Mouse (Mus musculus) liver, embryonic 11.5 days (tissue): ENCODE measurements around the gene Rnf2. TPM values are rescaled to one million over a fixed set of nuclear protein-coding genes. Genes with fewer than 3 reads are reported as not detected.

Experiments used
- ATAC-seq: fragments of 200-750 bp; cut with Nextera tagmentation; replicated peaks from 2 replicates; pipeline ENCODE4 v1.8.0; 2017; ENCODE audit warnings: moderate number of reproducible peaks, mild to moderate bottlenecking, moderate TSS enrichment, moderate library complexity; ENCODE audit not compliant: low FRiP score
- DNase-seq: peaks from one replicate; pipeline ENCODE4 v3.0.0-alpha.2; 2017; ENCODE audit warnings: low spot score
- H3K27ac ChIP-seq: fragments of 300-500 bp; sonication (generic); 2 replicates; pipeline ENCODE4 v1.5.1; 2014; ENCODE audit warnings: mild to moderate bottlenecking, low read depth, low read length, control low read depth
- H3K27me3 ChIP-seq: fragments of 300-500 bp; sonication (generic); replicated peaks from 2 replicates; pipeline ENCODE4 v1.6.1; 2014; ENCODE audit warnings: low read length, mixed read lengths; ENCODE audit not compliant: control insufficient read depth, insufficient read depth
- H3K36me3 ChIP-seq: fragments of 300-500 bp; sonication (generic); 2 replicates; pipeline ENCODE4 v1.6.1; 2014; ENCODE audit warnings: mild to moderate bottlenecking, low read length, moderate library complexity, mixed read lengths; ENCODE audit not compliant: control insufficient read depth, insufficient read depth
- H3K4me1 ChIP-seq: fragments of 300-500 bp; sonication (generic); replicated peaks from 2 replicates; pipeline ENCODE4 v1.6.1; 2014; ENCODE audit warnings: low read length, mixed read lengths; ENCODE audit not compliant: control insufficient read depth, insufficient read depth
- H3K4me2 ChIP-seq: fragments of 300-500 bp; sonication (generic); 2 replicates; pipeline ENCODE4 v1.6.1; 2014; ENCODE audit warnings: mild to moderate bottlenecking, control low read depth, moderate library complexity
- H3K4me3 ChIP-seq: fragments of 300-500 bp; sonication (generic); 2 replicates; pipeline ENCODE4 v1.5.1; 2014; ENCODE audit warnings: low read depth, low read length, control low read depth
- H3K9ac ChIP-seq: fragments of 300-500 bp; sonication (generic); 2 replicates; pipeline ENCODE4 v1.6.1; 2014; ENCODE audit warnings: low read depth, low read length, control low read depth
- H3K9me3 ChIP-seq: fragments of 300-500 bp; sonication (generic); 2 replicates; pipeline ENCODE4 v1.6.1; 2016; ENCODE audit warnings: low read length, inconsistent platforms, mixed read lengths; ENCODE audit not compliant: control insufficient read depth
- WGBS: fragments of 180-500 bp; shearing (Covaris S2); extraction: QIAGEN DNeasy Blood & Tissue Kit; methylation state at CpG from one replicate; pipeline ENCODE4 v1.1.7; 2014; 5-methylcytosine and 5-hydroxymethylcytosine counted together
- polyA plus RNA-seq: library from polyadenylated mRNA; unstranded; fragments of >200 nt; fragmentation: Nextera tagmentation; extraction: Ambion mirVana; gene quantifications from 2 replicates; pipeline ENCODE4 v1.2.1, GENCODE M21; 2014

Gene Rnf2
- polyA plus RNA-seq, result 60.3 and 67.9 TPM in 2 replicates

- H3K36me3 ChIP-seq, result no peaks in the 10 kb centered on the region
- WGBS, result 2% methylated on average over 77 of the region's 90 CpGs
- no peaks in the 10 kb centered on the region for H3K9me3 ChIP-seq
- H3K4me3 ChIP-seq, result peak within 1 kb of the TSS; percentile 97
- H3K9ac ChIP-seq, result peak within 1 kb of the TSS; percentile 98
- H3K4me1 ChIP-seq, result peaks cover 15% of the 10 kb centered on the region
- DNase-seq (peak; percentile 94), ATAC-seq (peak; percentile 95)
- H3K27me3 ChIP-seq, result no peaks in the 10 kb centered on the region
- peak within 1 kb of the TSS; percentile 97 for H3K27ac ChIP-seq
- peak within 1 kb of the TSS; percentile 72 for H3K4me2 ChIP-seq
Observed at GRCm38 (mm10) chr1:151500531-151501361, at the start of gene Rnf2. Rnf2 (minus strand) TSS chr1:151500955.

GRCm38 (mm10) chr1:151549794-151550193 is 49.0 kb upstream of the Rnf2 start:
- 63% methylated on average over 7 of the region's 7 CpGs for WGBS
- DNase-seq (no peak), ATAC-seq (no peak)
- Histone ChIP-seq H3K4me1 (no peaks in the 10 kb centered on the region; the same call in 1 of the 2 replicates), H3K27ac (no peak overlapping the region), H3K9ac (no peak overlapping the region), H3K4me2 (no peak overlapping the region), H3K9me3 (no peaks in the 10 kb centered on the region), H3K36me3 (no peaks in the 10 kb centered on the region), H3K4me3 (no peak overlapping the region), H3K27me3 (no peaks in the 10 kb centered on the region)

GRCm38 (mm10) chr1:151548896-151549610 is 48.3 kb upstream of the Rnf2 start:
- Histone ChIP-seq H3K36me3 (no peaks in the 10 kb centered on the region), H3K9me3 (no peaks in the 10 kb centered on the region), H3K27ac (no peak overlapping the region), H3K9ac (no peak overlapping the region), H3K4me3 (no peak overlapping the region), H3K27me3 (no peaks in the 10 kb centered on the region), H3K4me1 (no peaks in the 10 kb centered on the region; the same call in 1 of the 2 replicates), H3K4me2 (no peak overlapping the region)
- DNase-seq (no peak), ATAC-seq (no peak)
- 71% methylated on average over 8 of the region's 8 CpGs for WGBS

GRCm38 (mm10) chr1:151545571-151545970 is 44.8 kb upstream of the Rnf2 start:
- no peaks in the 10 kb centered on the region for H3K9me3 ChIP-seq
- 76% methylated on average over 7 of the region's 7 CpGs for WGBS
- no peak overlapping the region for H3K27ac ChIP-seq
- H3K27me3 ChIP-seq, result no peaks in the 10 kb centered on the region
- ATAC-seq (no peak), DNase-seq (no peak)
- no peaks in the 10 kb centered on the region; the same call in 1 of the 2 replicates for H3K4me1 ChIP-seq
- H3K36me3 ChIP-seq, result no peaks in the 10 kb centered on the region
- no peak overlapping the region for H3K9ac ChIP-seq
- no peak overlapping the region for H3K4me2 ChIP-seq
- no peak overlapping the region for H3K4me3 ChIP-seq

GRCm38 (mm10) chr1:151544581-151544980 is 43.8 kb upstream of the Rnf2 start:
- no peaks in the 10 kb centered on the region for H3K9me3 ChIP-seq
- H3K27me3 ChIP-seq, result no peaks in the 10 kb centered on the region
- no peak overlapping the region for H3K4me2 ChIP-seq
- no peaks in the 10 kb centered on the region; the same call in 1 of the 2 replicates for H3K4me1 ChIP-seq
- no peak overlapping the region for H3K27ac ChIP-seq
- H3K4me3 ChIP-seq, result no peak overlapping the region
- no peak overlapping the region for H3K9ac ChIP-seq
- no peak for ATAC-seq
- WGBS, result 53% methylated on average over 3 of the region's 3 CpGs
- DNase-seq, result no peak
- no peaks in the 10 kb centered on the region for H3K36me3 ChIP-seq

- Histone ChIP-seq H3K4me2 (no peak overlapping the region), H3K4me3 (no peak overlapping the region), H3K9me3 (no peaks in the 10 kb centered on the region), H3K9ac (no peak overlapping the region), H3K36me3 (no peaks in the 10 kb centered on the region), H3K4me1 (no peaks in the 10 kb centered on the region), H3K27me3 (no peaks in the 10 kb centered on the region), H3K27ac (no peak overlapping the region)
- WGBS, result 75% methylated on average over 6 of the region's 6 CpGs
- DNase-seq (no peak), ATAC-seq (no peak)
Observed at GRCm38 (mm10) chr1:151543796-151544477, 43.2 kb upstream of the Rnf2 start.

- Histone ChIP-seq H3K9me3 (no peaks in the 10 kb centered on the region), H3K27ac (no peak overlapping the region), H3K36me3 (no peaks in the 10 kb centered on the region), H3K4me2 (no peak overlapping the region), H3K4me1 (no peaks in the 10 kb centered on the region), H3K9ac (no peak overlapping the region), H3K4me3 (no peak overlapping the region), H3K27me3 (no peaks in the 10 kb centered on the region)
- DNase-seq (no peak), ATAC-seq (no peak)
- 74% methylated on average over 3 of the region's 3 CpGs for WGBS
Observed at GRCm38 (mm10) chr1:151526701-151527100, 25.9 kb upstream of the Rnf2 start.

GRCm38 (mm10) chr1:151517571-151518250 is 17.0 kb upstream of the Rnf2 start:
- DNase-seq, result no peak
- no peaks in the 10 kb centered on the region for H3K27me3 ChIP-seq
- H3K9ac ChIP-seq, result no peak overlapping the region
- H3K4me3 ChIP-seq, result no peak overlapping the region
- 84% methylated on average over 14 of the region's 15 CpGs for WGBS
- H3K9me3 ChIP-seq, result no peaks in the 10 kb centered on the region
- no peak overlapping the region for H3K27ac ChIP-seq
- H3K36me3 ChIP-seq, result no peaks in the 10 kb centered on the region
- no peaks in the 10 kb centered on the region for H3K4me1 ChIP-seq
- no peak overlapping the region for H3K4me2 ChIP-seq
- no peak for ATAC-seq
